Mouse (Mus musculus) limb, embryonic 13.5 days (tissue): ENCODE results near the gene Atp8a2. TPM values are rescaled to one million over a fixed set of nuclear protein-coding genes. Genes with fewer than 3 reads are reported as not detected.
"Not testable (repeated sequence)": the region's sequence is repeated elsewhere in the genome, so short reads cannot be mapped to it uniquely, and the experiment has no call there.

Experiments used
- ATAC-seq: fragments of 200-750 bp; cut with Nextera tagmentation; 2 replicates; pipeline ENCODE4 v1.8.0; 2017; ENCODE audit warnings: low read depth, moderate number of reproducible peaks, moderate TSS enrichment; ENCODE audit not compliant: low FRiP score
- H3K27ac ChIP-seq: fragments of 300-500 bp; sonication (generic); 2 replicates; pipeline ENCODE4 v1.5.1; 2015; ENCODE audit warnings: inconsistent platforms, mild to moderate bottlenecking, moderate library complexity
- H3K27me3 ChIP-seq: fragments of 300-500 bp; sonication (generic); 2 replicates; pipeline ENCODE4 v1.6.1; 2015; ENCODE audit warnings: mild to moderate bottlenecking, inconsistent platforms
- H3K36me3 ChIP-seq: fragments of 300-500 bp; sonication (generic); 2 replicates; pipeline ENCODE4 v1.6.1; 2015; ENCODE audit warnings: inconsistent platforms, mild to moderate bottlenecking, moderate library complexity
- H3K4me1 ChIP-seq: fragments of 300-500 bp; sonication (generic); 2 replicates; pipeline ENCODE4 v1.6.1; 2015; ENCODE audit warnings: inconsistent platforms
- H3K4me2 ChIP-seq: fragments of 300-500 bp; sonication (generic); replicated peaks from 2 replicates; pipeline ENCODE4 v1.6.1; 2015; ENCODE audit warnings: inconsistent platforms, mild to moderate bottlenecking, moderate library complexity
- H3K4me3 ChIP-seq: fragments of 300-500 bp; sonication (generic); 2 replicates; pipeline ENCODE4 v1.5.1; 2015; ENCODE audit warnings: moderate library complexity, mild to moderate bottlenecking, inconsistent platforms
- H3K9ac ChIP-seq: fragments of 300-500 bp; sonication (generic); 2 replicates; pipeline ENCODE4 v1.6.1; 2015; ENCODE audit warnings: mild to moderate bottlenecking, inconsistent platforms
- H3K9me3 ChIP-seq: fragments of 300-500 bp; sonication (generic); 2 replicates; pipeline ENCODE4 v1.6.1; 2016; ENCODE audit warnings: inconsistent platforms
- WGBS: fragments of 180-500 bp; shearing (Covaris S2); methylation state at CpG from one replicate; pipeline ENCODE4 v1.1.7; 2015; 5-methylcytosine and 5-hydroxymethylcytosine counted together
- polyA plus RNA-seq: library from polyadenylated mRNA; unstranded; fragments of >200 nt; fragmentation: Nextera tagmentation; extraction: Ambion mirVana; gene quantifications from 2 replicates; pipeline ENCODE4 v1.2.1, GENCODE M21; 2015

Gene Atp8a2
- polyA plus RNA-seq, 1 experiment from 2014 or later = 3.2 TPM

GRCm38 (mm10) chr14:59625158-59625805, 571.7 kb downstream of the Atp8a2 start, which contains the start of gene Shisa2:
Shisa2 (plus strand) TSS chr14:59625308.
- Histone ChIP-seq H3K4me3 (peak within 1 kb of the TSS; percentile 78), H3K4me1 (peaks cover 49% of the 10 kb centered on the region), H3K27ac (peak within 1 kb of the TSS; percentile 94), H3K4me2 (peak within 1 kb of the TSS; percentile 81), H3K27me3 (peaks cover 25% of the 10 kb centered on the region; the same call in 1 of the 2 replicates), H3K36me3 (peaks cover 10% of the 10 kb centered on the region), H3K9ac (peak within 1 kb of the TSS; percentile 94), H3K9me3 (no peaks in the 10 kb centered on the region)
- peak; percentile 87 for ATAC-seq
- 0% methylated on average over 64 of the region's 65 CpGs for WGBS

GRCm38 (mm10) chr14:59624326-59624885, 572.6 kb downstream of the Atp8a2 start:
- Histone ChIP-seq H3K9me3 (no peaks in the 10 kb centered on the region), H3K4me3 (peak overlapping the region; percentile 78), H3K9ac (no peak overlapping the region), H3K4me2 (peak overlapping the region; percentile 81), H3K27me3 (peaks cover 27% of the 10 kb centered on the region; the same call in 1 of the 2 replicates), H3K27ac (no peak overlapping the region), H3K36me3 (peaks cover 1% of the 10 kb centered on the region; the same call in 1 of the 2 replicates), H3K4me1 (peaks cover 41% of the 10 kb centered on the region)
- WGBS = 15% methylated on average over 9 of the region's 9 CpGs
- ATAC-seq = no peak

GRCm38 (mm10) chr14:59616802-59617201, 580.2 kb downstream of the Atp8a2 start:
- H3K4me3 ChIP-seq = no peak overlapping the region
- H3K27ac ChIP-seq = no peak overlapping the region
- H3K9ac ChIP-seq = no peak overlapping the region
- H3K4me1 ChIP-seq = peaks cover 12% of the 10 kb centered on the region
- H3K27me3 ChIP-seq = peaks cover 26% of the 10 kb centered on the region
- WGBS = 28% methylated on average over 7 of the region's 7 CpGs
- H3K9me3 ChIP-seq = no peaks in the 10 kb centered on the region
- no peak overlapping the region; the same call in 1 of the 2 replicates for H3K4me2 ChIP-seq
- ATAC-seq = no peak
- H3K36me3 ChIP-seq = no peaks in the 10 kb centered on the region

- not testable (repeated sequence) for H3K27ac ChIP-seq, H3K4me2 ChIP-seq, ATAC-seq, H3K36me3 ChIP-seq, H3K9ac ChIP-seq, H3K4me3 ChIP-seq, H3K9me3 ChIP-seq
- Histone ChIP-seq H3K27me3 (peaks cover 20% of the 10 kb centered on the region), H3K4me1 (peaks cover 12% of the 10 kb centered on the region)
- WGBS = 59% methylated on average over 3 of the region's 3 CpGs
These were observed 582.8 kb downstream of the Atp8a2 start for GRCm38 (mm10) chr14:59614149-59614548.

- Histone ChIP-seq H3K4me1 (peaks cover 12% of the 10 kb centered on the region), H3K9ac (no peak overlapping the region), H3K36me3 (no peaks in the 10 kb centered on the region), H3K9me3 (no peaks in the 10 kb centered on the region), H3K4me3 (no peak overlapping the region), H3K4me2 (no peak overlapping the region), H3K27ac (no peak overlapping the region), H3K27me3 (peaks cover 17% of the 10 kb centered on the region)
- no peak for ATAC-seq
- WGBS = 35% methylated on average over 14 of the region's 14 CpGs
These were observed 583.9 kb downstream of the Atp8a2 start for GRCm38 (mm10) chr14:59612920-59613625.

GRCm38 (mm10) chr14:59607021-59607420, 590.0 kb downstream of the Atp8a2 start:
- ATAC-seq = no peak
- H3K4me1 ChIP-seq = no peaks in the 10 kb centered on the region
- no peak overlapping the region for H3K27ac ChIP-seq
- peaks cover 15% of the 10 kb centered on the region; the same call in 1 of the 2 replicates for H3K27me3 ChIP-seq
- H3K36me3 ChIP-seq = no peaks in the 10 kb centered on the region
- H3K9me3 ChIP-seq = no peaks in the 10 kb centered on the region
- 46% methylated on average over 3 of the region's 3 CpGs for WGBS
- no peak overlapping the region for H3K4me2 ChIP-seq
- no peak overlapping the region for H3K9ac ChIP-seq
- no peak overlapping the region for H3K4me3 ChIP-seq

- Histone ChIP-seq H3K4me1 (no peaks in the 10 kb centered on the region), H3K4me2 (no peak overlapping the region), H3K36me3 (no peaks in the 10 kb centered on the region), H3K27ac (no peak overlapping the region), H3K9me3 (no peaks in the 10 kb centered on the region), H3K27me3 (peaks cover 21% of the 10 kb centered on the region), H3K9ac (no peak overlapping the region), H3K4me3 (no peak overlapping the region)
- ATAC-seq = no peak
- WGBS = 22% methylated on average over 5 of the region's 5 CpGs
These were observed 591.2 kb downstream of the Atp8a2 start for GRCm38 (mm10) chr14:59605671-59606353.

GRCm38 (mm10) chr14:59604002-59604645, 592.9 kb downstream of the Atp8a2 start:
- Histone ChIP-seq H3K4me3 (no peak overlapping the region), H3K27me3 (peaks cover 21% of the 10 kb centered on the region), H3K36me3 (no peaks in the 10 kb centered on the region), H3K27ac (no peak overlapping the region), H3K9ac (no peak overlapping the region), H3K9me3 (no peaks in the 10 kb centered on the region), H3K4me2 (no peak overlapping the region), H3K4me1 (no peaks in the 10 kb centered on the region)
- WGBS = 66% methylated on average over 5 of the region's 5 CpGs
- no peak for ATAC-seq

GRCm38 (mm10) chr14:59598260-59598627, 598.7 kb downstream of the Atp8a2 start:
- Histone ChIP-seq H3K27me3 (peaks cover 10% of the 10 kb centered on the region), H3K27ac (peak overlapping the region; percentile 40; the same call in 1 of the 2 replicates), H3K4me1 (peaks cover 8% of the 10 kb centered on the region), H3K4me3 (peak overlapping the region; percentile 93), H3K9me3 (no peaks in the 10 kb centered on the region), H3K36me3 (peaks cover 5% of the 10 kb centered on the region; the same call in 1 of the 2 replicates), H3K9ac (peak overlapping the region; percentile 90), H3K4me2 (peak overlapping the region; percentile 92)
- peak; percentile 4; the same call in 1 of the 2 replicates for ATAC-seq
- WGBS = 2% methylated on average over 8 of the region's 8 CpGs

GRCm38 (mm10) chr14:59597398-59598259, 599.4 kb downstream of the Atp8a2 start, which contains the start of gene Cdadc1:
Cdadc1 (minus strand) TSS chr14:59597959.
- Histone ChIP-seq H3K36me3 (peaks cover 8% of the 10 kb centered on the region), H3K4me1 (peaks cover 8% of the 10 kb centered on the region), H3K4me3 (peak within 1 kb of the TSS; percentile 93), H3K27me3 (peaks cover 6% of the 10 kb centered on the region; the same call in 1 of the 2 replicates), H3K9ac (peak within 1 kb of the TSS; percentile 90), H3K4me2 (peak within 1 kb of the TSS; percentile 92), H3K9me3 (no peaks in the 10 kb centered on the region), H3K27ac (peak within 1 kb of the TSS; percentile 40; the same call in 1 of the 2 replicates)
- under 1% methylated on average over 43 of the region's 48 CpGs for WGBS
- ATAC-seq = peak; percentile 92

GRCm38 (mm10) chr14:59594988-59595387, 602.0 kb downstream of the Atp8a2 start:
- Histone ChIP-seq H3K4me3 (no peak overlapping the region), H3K27me3 (no peaks in the 10 kb centered on the region), H3K9me3 (no peaks in the 10 kb centered on the region), H3K4me1 (peaks cover 8% of the 10 kb centered on the region), H3K9ac (no peak overlapping the region), H3K36me3 (peaks cover 29% of the 10 kb centered on the region), H3K27ac (no peak overlapping the region), H3K4me2 (no peak overlapping the region)
- 94% methylated on average over 3 of the region's 3 CpGs for WGBS
- no peak for ATAC-seq
